Mouse (Mus musculus): Measurements from ENCODE around the gene Nacc1.

- TF ChIP-seq CTCF (IDR thresholded peaks at IDR 0.05; ENCODE audit: extremely low read depth, insufficient read depth, low read length): no peak
- TF ChIP-seq POLR2A (IDR thresholded peaks at IDR 0.05; ENCODE audit: extremely low read depth, insufficient read depth, low read length): no peak
Observed at GRCm38 (mm10) chr8:84725246-84725940, 37.7 kb upstream of the Nacc1 start.

Data from cortical plate, adult 2 months (tissue).